Mouse (Mus musculus) liver, embryonic 14.5 days (tissue): ENCODE measurements around the gene Metrn. TPM values are rescaled to one million over a fixed set of nuclear protein-coding genes. Genes with fewer than 3 reads are reported as not detected.

Source experiments
- ATAC-seq: fragments of 200-750 bp; cut with Nextera tagmentation; 2 replicates; pipeline ENCODE4 v1.8.0; 2017; ENCODE audit warnings: moderate number of reproducible peaks, mild to moderate bottlenecking, moderate library complexity; ENCODE audit not compliant: insufficient read depth
- DNase-seq, 3 experiments: peaks; one replicate each; pipeline ENCODE4 v3.0.0-alpha.2; 2012 to 2013; ENCODE audit warnings: low read depth in 3 of 3, low spot score in 3 of 3
- H3K27ac ChIP-seq: fragments of 300-500 bp; sonication (generic); 2 replicates; pipeline ENCODE4 v1.5.1; 2014; ENCODE audit warnings: moderate library complexity, mild to moderate bottlenecking, control low read depth, inconsistent platforms
- H3K27me3 ChIP-seq: fragments of 300-500 bp; sonication (generic); 2 replicates; pipeline ENCODE4 v1.6.1; 2014; ENCODE audit warnings: mild to moderate bottlenecking, low read length, moderate library complexity; ENCODE audit not compliant: control insufficient read depth, insufficient read depth
- H3K36me3 ChIP-seq: fragments of 300-500 bp; sonication (generic); replicated peaks from 2 replicates; pipeline ENCODE4 v1.6.1; 2014; ENCODE audit warnings: low read depth; ENCODE audit not compliant: control insufficient read depth, insufficient read depth
- H3K4me1 ChIP-seq, 2 experiments: fragments of 200-500 bp in 1 of 2; fragments of 300-500 bp in 1 of 2; sonication (generic) in 1 of 2; replicated peaks; 2 replicates each; pipeline ENCODE4 v1.6.1; 2012 to 2014; ENCODE audit warnings: antibody characterized with exemption in 1 of 2, inconsistent platforms in 1 of 2, low read length in 1 of 2; ENCODE audit not compliant: control insufficient read depth in 2 of 2, insufficient read depth in 2 of 2
- H3K4me2 ChIP-seq: fragments of 300-500 bp; sonication (generic); 2 replicates; pipeline ENCODE4 v1.6.1; 2014; ENCODE audit warnings: low read depth, mild to moderate bottlenecking, control low read depth, moderate library complexity
- H3K4me3 ChIP-seq, 2 experiments: fragments of 200-500 bp in 1 of 2; fragments of 300-500 bp in 1 of 2; sonication (generic) in 1 of 2; 2 replicates each; pipeline ENCODE4 v1.5.1; 2012 to 2014; ENCODE audit warnings: low read depth in 2 of 2, low read length in 2 of 2, mild to moderate bottlenecking in 2 of 2, control low read depth in 1 of 2, inconsistent platforms in 1 of 2, moderate library complexity in 1 of 2; ENCODE audit not compliant: insufficient read depth in 1 of 2
- H3K9ac ChIP-seq: fragments of 300-500 bp; sonication (generic); replicated peaks from 2 replicates; pipeline ENCODE4 v1.6.1; 2014; ENCODE audit warnings: mild to moderate bottlenecking, control low read depth, moderate library complexity
- H3K9me3 ChIP-seq: fragments of 300-500 bp; sonication (generic); 2 replicates; pipeline ENCODE4 v1.6.1; 2016; ENCODE audit warnings: low read length, mixed read lengths; ENCODE audit not compliant: control insufficient read depth
- CTCF ChIP-seq: IDR thresholded peaks from 2 replicates; pipeline ENCODE4 v1.5.1; 2016; ENCODE audit warnings: antibody characterized with exemption, low read depth, control low read depth
- EP300 ChIP-seq: IDR thresholded peaks from 2 replicates; pipeline ENCODE4 v1.6.1; 2016; ENCODE audit warnings: antibody characterized with exemption, low read depth
- WGBS: fragments of 180-500 bp; shearing (Covaris S2); extraction: QIAGEN DNeasy Blood & Tissue Kit; methylation state at CpG from one replicate; pipeline ENCODE4 v1.1.7; 2014; ENCODE audit not compliant: insufficient replicate concordance; 5-methylcytosine and 5-hydroxymethylcytosine counted together
- polyA plus RNA-seq, 2 experiments: library from polyadenylated mRNA; depleted of rRNA in 1 of 2; stranded (reverse) in 1 of 2; unstranded in 1 of 2; fragments of >200 nt; fragmentation: Nextera tagmentation in 1 of 2; extraction: Ambion mirVana in 1 of 2; gene quantifications; 2 replicates each; pipeline versions ENCODE4 v1.2.1 to v1.2.3; 2012 to 2014

Gene Metrn
- polyA plus RNA-seq, 2 experiments: 4.1 to 20.3 TPM

DNA sequence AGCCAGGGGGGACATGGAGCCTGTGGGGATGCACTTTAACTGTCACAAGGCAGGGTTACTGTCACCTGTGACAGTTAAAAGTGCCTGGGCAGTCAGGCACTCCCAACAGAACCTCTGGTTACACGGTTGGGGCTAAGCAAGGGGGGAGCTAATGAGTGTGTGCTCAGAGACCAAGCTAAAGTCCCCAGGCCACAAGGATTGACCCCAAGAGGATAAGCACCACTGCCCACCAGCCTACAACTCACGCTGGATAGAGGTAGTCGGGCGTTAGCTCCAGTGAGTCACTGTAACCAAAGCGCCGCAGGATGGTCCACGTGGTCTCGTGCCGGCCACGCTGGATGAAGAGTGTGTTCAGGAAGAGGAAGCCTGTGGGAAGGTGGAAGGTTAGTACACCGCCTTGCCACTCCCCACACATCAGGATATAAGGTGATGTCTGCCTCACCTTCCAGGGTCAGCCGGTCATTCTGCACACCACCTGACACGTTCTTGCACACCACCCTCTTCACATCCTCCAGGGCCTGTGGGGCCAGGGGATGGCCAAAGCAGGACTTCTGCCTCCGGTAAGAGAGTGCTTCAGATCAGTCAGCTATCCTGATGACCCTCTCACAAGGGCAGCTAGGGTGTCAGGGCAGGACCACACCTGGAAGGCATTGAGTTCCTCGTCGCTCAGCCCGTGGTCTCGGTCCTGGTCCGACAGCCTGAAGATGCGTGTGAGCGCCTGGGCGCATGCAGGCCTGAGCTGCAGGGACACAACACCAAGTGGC lies 44.4 kb upstream of the Metrn start, which contains the start of gene Gm20683:
Gm20683 (minus strand) TSS at position 647 of the 764 bp plus-strand sequence.
- no peak for ATAC-seq
- H3K36me3 ChIP-seq: peaks cover 32% of the 10 kb centered on the region
- 93% methylated on average over 22 of the region's 22 CpGs for WGBS
- no peak within 1 kb of the TSS for H3K27ac ChIP-seq
- no peak for DNase-seq
- no peak within 1 kb of the TSS for H3K9ac ChIP-seq
- no peaks in the 10 kb centered on the region for H3K27me3 ChIP-seq
- TF ChIP-seq CTCF: no peak
- TF ChIP-seq EP300: no peak
- H3K4me2 ChIP-seq: no peak within 1 kb of the TSS; the same call in 1 of the 2 replicates
- no peak within 1 kb of the TSS for H3K4me3 ChIP-seq
- no peaks in the 10 kb centered on the region for H3K9me3 ChIP-seq
- peaks cover 16 to 19% of the 10 kb centered on the region in 2 experiments for H3K4me1 ChIP-seq

DNA sequence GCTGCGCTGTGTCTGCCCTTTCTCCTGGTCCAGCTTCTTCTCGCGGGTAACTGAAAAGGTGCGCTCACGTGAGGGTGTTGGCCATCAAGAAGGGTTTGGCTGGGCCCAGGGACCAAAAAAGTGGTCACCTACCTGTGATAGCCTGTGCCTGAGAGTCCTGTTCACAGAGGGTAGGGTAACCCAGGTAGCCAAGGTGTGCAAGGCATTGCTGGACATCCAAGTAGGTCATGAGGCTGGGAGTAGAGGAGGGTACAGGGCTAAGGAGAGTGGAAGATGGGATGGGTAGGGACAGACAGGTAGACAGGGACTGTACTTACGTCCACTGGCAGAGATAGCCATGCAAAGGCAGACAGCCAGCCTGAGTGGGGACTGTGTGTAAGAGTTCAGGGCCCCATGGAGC lies 43.6 kb upstream of the Metrn start:
- H3K27me3 ChIP-seq: no peaks in the 10 kb centered on the region
- H3K4me1 ChIP-seq: peaks cover 16 to 19% of the 10 kb centered on the region in 2 experiments
- H3K4me3 ChIP-seq: no peak overlapping the region
- no peak overlapping the region for H3K9ac ChIP-seq
- peaks cover 32% of the 10 kb centered on the region for H3K36me3 ChIP-seq
- no peak overlapping the region for H3K27ac ChIP-seq
- WGBS: 91% methylated on average over 6 of the region's 6 CpGs
- ATAC-seq: no peak
- no peak overlapping the region for H3K4me2 ChIP-seq
- no peak for DNase-seq
- H3K9me3 ChIP-seq: no peaks in the 10 kb centered on the region
- TF ChIP-seq CTCF: no peak
- no peak for TF ChIP-seq EP300

DNA sequence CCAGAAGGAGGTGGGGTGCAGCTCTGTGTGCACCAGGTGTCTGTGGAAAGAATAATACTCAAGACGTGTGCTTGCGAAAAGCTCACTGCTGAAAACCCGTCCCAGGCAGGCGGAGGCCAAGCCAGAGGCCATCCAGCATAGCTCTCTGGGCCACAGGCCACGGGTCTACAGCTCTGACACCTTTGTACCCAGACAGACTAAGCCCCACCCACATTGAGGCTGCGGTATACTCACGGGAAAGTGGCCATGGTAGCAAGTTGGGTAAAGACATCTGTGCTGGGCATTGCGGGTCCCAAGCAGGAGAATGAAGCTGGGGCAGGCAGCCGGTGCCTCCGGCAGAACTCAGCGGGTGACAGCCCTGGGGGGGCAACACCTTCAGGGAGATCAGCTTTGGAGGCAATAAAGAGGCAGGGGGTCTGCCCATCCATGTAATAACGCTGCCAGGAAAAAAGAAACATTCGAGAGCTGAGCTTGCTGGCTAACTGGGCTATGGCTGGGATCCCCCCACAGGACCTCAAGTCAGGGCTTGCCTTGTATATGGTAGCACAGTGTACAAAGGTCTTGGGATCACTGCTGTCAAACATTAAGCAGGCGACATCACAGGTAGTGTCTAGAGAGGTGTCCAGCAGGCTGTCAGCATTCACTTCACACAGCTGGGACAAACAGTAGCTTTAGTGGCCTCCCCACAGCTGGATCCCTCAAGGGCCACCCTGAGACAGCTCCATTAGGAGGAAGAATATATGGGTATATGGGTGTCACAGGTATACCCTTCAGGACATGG lies 42.7 kb upstream of the Metrn start:
- no peak for DNase-seq
- TF ChIP-seq CTCF (no peak), EP300 (no peak)
- Histone ChIP-seq H3K9me3 (no peaks in the 10 kb centered on the region), H3K4me1 (peaks cover 13 to 15% of the 10 kb centered on the region in 2 experiments), H3K27me3 (no peaks in the 10 kb centered on the region), H3K27ac (no peak overlapping the region), H3K9ac (no peak overlapping the region), H3K4me2 (no peak overlapping the region), H3K4me3 (no peak overlapping the region), H3K36me3 (peaks cover 32% of the 10 kb centered on the region)
- WGBS: 78% methylated on average over 14 of the region's 14 CpGs
- ATAC-seq: no peak

DNA sequence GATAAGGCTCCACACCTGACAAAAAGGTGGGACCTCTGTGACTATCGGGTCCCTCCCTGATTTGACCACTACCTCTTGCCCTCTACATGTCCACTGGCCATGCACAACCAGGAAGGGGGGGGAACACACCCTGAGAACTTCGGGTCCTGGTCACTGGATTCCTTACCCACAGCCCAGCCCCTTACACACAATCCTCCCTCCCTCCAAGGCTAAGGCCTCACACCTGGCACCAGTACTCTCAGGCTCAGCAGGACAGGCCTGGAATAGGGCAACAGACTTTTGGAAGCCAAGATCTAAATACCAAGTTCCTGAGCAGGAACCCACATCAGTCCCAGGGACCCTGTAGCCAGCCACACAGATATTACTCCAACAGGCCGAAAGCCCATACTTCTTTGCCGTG lies 42.0 kb upstream of the Metrn start:
- H3K9me3 ChIP-seq: no peaks in the 10 kb centered on the region
- no peak overlapping the region for H3K4me3 ChIP-seq
- H3K36me3 ChIP-seq: peaks cover 32% of the 10 kb centered on the region
- no peak overlapping the region for H3K27ac ChIP-seq
- no peak for TF ChIP-seq EP300
- no peak for TF ChIP-seq CTCF
- no peak for DNase-seq
- 75% methylated on average over 4 of the region's 4 CpGs for WGBS
- no peaks in the 10 kb centered on the region for H3K27me3 ChIP-seq
- H3K4me1 ChIP-seq: peaks cover 12 to 14% of the 10 kb centered on the region in 2 experiments
- no peak overlapping the region for H3K4me2 ChIP-seq
- no peak for ATAC-seq
- no peak overlapping the region for H3K9ac ChIP-seq

DNA sequence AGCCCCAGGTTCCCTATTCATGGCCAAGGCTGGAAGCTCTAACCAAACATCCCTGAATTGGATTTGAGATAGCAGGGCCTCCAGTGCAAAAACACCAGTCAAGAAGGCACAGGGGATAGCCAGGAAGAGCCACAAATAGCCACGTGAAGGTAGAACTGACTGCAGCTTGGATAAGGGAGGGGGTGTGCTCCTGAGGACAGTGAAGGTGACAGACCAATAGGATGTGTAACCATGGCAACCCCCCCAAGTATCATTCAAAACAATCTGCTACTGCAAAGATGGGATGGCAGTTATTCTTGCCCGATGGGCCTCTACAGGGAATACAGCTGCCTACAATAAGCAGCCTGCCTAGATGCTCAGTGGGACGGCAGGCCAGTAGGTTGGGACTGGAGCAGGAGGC lies 40.6 kb upstream of the Metrn start:
- no peaks in the 10 kb centered on the region for H3K9me3 ChIP-seq
- ATAC-seq: no peak
- TF ChIP-seq EP300 (no peak), CTCF (no peak)
- H3K4me3 ChIP-seq: no peak overlapping the region
- no peak for DNase-seq
- 51% methylated on average over 3 of the region's 3 CpGs for WGBS
- peaks cover 3 to 6% of the 10 kb centered on the region in 2 experiments; a peak in 1 of 4 replicates for H3K4me1 ChIP-seq
- peaks cover 32% of the 10 kb centered on the region for H3K36me3 ChIP-seq
- no peak overlapping the region for H3K27ac ChIP-seq
- no peaks in the 10 kb centered on the region for H3K27me3 ChIP-seq
- no peak overlapping the region for H3K4me2 ChIP-seq
- H3K9ac ChIP-seq: no peak overlapping the region
